Mouse (Mus musculus): ENCODE measurements around the gene Fam151b. TPM values are rescaled to one million over a fixed set of nuclear protein-coding genes. Genes with fewer than 3 reads are reported as not detected.
A peak's percentile ranks its signal among the peaks of the same experiment; 100 is the strongest.

Fam151b gene
- polyA plus RNA-seq, 1 experiment: 0.57 TPM

GRCm38 (mm10) chr13:92427351-92427855 is 56.4 kb downstream of the Fam151b start:
- TF ChIP-seq USF1 (IDR thresholded peaks at IDR 0.05; ENCODE audit: low read depth) (no peak), CEBPB (IDR thresholded peaks at IDR 0.05; ENCODE audit: low read depth) (no peak), MAX (IDR thresholded peaks at IDR 0.05) (no peak), MYOD1 (IDR thresholded peaks at IDR 0.05; ENCODE audit: control insufficient read depth, insufficient read length, low read depth) (no peak), CTCF (IDR thresholded peaks at IDR 0.05; ENCODE audit: control insufficient read depth, insufficient read depth, insufficient read length) (no peak), FOSL1 (IDR thresholded peaks at IDR 0.05; ENCODE audit: insufficient read depth, low read length, poor library complexity, severe bottlenecking) (no peak), MYOG (IDR thresholded peaks at IDR 0.05; ENCODE audit: control insufficient read depth, extremely low read depth, insufficient read length) (no peak)
- no peaks in the 10 kb centered on the region for H3K79me3 ChIP-seq (ENCODE audit: low read depth)
- peaks cover 37% of the 10 kb centered on the region for H3K27me3 ChIP-seq (ENCODE audit: control insufficient read depth, insufficient read depth, insufficient read length)
- no peak overlapping the region for H3K4me3 ChIP-seq (ENCODE audit: insufficient read depth, poor library complexity, severe bottlenecking)
- H3K79me2 ChIP-seq (ENCODE audit: control insufficient read depth, insufficient read depth): no peaks in the 10 kb centered on the region
- no peak overlapping the region for H3ac ChIP-seq (ENCODE audit: control insufficient read depth, insufficient read length, low read depth)
- H3K36me3 ChIP-seq (ENCODE audit: control insufficient read depth, insufficient read depth): no peaks in the 10 kb centered on the region

- H3K79me3 ChIP-seq (ENCODE audit: low read depth): no peaks in the 10 kb centered on the region
- H3K4me3 ChIP-seq (ENCODE audit: insufficient read depth, poor library complexity, severe bottlenecking): no peak overlapping the region
- H3K27me3 ChIP-seq (ENCODE audit: control insufficient read depth, insufficient read depth, insufficient read length): peaks cover 37% of the 10 kb centered on the region
- no peaks in the 10 kb centered on the region for H3K36me3 ChIP-seq (ENCODE audit: control insufficient read depth, insufficient read depth)
- no peak overlapping the region for H3ac ChIP-seq (ENCODE audit: control insufficient read depth, insufficient read length, low read depth)
- TF ChIP-seq FOSL1 (IDR thresholded peaks at IDR 0.05; ENCODE audit: insufficient read depth, low read length, poor library complexity, severe bottlenecking) (no peak), USF1 (IDR thresholded peaks at IDR 0.05; ENCODE audit: low read depth) (no peak), MYOG (IDR thresholded peaks at IDR 0.05; ENCODE audit: control insufficient read depth, extremely low read depth, insufficient read length) (no peak), CEBPB (IDR thresholded peaks at IDR 0.05; ENCODE audit: low read depth) (no peak), CTCF (IDR thresholded peaks at IDR 0.05; ENCODE audit: control insufficient read depth, insufficient read depth, insufficient read length) (no peak), MYOD1 (IDR thresholded peaks at IDR 0.05; ENCODE audit: control insufficient read depth, insufficient read length, low read depth) (no peak), MAX (IDR thresholded peaks at IDR 0.05) (no peak)
- no peaks in the 10 kb centered on the region for H3K79me2 ChIP-seq (ENCODE audit: control insufficient read depth, insufficient read depth)
These were observed 57.3 kb downstream of the Fam151b start for GRCm38 (mm10) chr13:92426294-92427051.

DNA sequence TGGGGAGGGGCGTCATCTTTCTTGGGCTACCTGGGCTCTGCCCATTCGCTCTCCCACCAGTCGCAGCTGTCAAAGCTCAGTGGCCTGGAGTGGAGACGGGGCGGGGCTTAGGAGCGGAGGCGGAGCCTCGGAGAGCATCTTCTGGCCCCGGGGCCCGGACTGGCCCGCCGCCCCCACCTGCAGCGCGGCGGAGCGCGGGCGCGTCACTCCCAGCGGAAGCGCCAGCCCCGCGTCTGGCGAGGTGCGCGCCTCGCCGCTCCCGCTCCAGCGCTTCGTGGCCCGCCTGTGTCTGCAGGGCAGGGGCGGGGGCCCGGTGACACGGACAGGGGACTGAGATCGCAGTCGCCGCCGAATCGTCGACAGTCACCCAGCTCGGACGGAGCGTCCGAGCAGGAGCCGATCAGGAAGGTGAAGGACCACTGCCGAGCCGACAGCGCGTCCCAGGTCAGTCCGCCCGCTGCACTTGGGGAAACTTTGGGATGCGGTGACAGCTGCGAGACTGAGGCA is 58.0 kb downstream of the Fam151b start, which contains the start of gene Ankrd34b:
Gene Ankrd34b (plus strand): TSS at position 139 of the 507 bp plus-strand sequence.
- H3K27me3 ChIP-seq (ENCODE audit: control insufficient read depth, insufficient read depth, insufficient read length): peaks cover 37% of the 10 kb centered on the region
- no peaks in the 10 kb centered on the region for H3K79me3 ChIP-seq (ENCODE audit: low read depth)
- H3ac ChIP-seq (ENCODE audit: control insufficient read depth, insufficient read length, low read depth): no peak within 1 kb of the TSS
- no peaks in the 10 kb centered on the region for H3K79me2 ChIP-seq (ENCODE audit: control insufficient read depth, insufficient read depth)
- H3K4me3 ChIP-seq (ENCODE audit: insufficient read depth, poor library complexity, severe bottlenecking): no peak within 1 kb of the TSS
- H3K36me3 ChIP-seq (ENCODE audit: control insufficient read depth, insufficient read depth): no peaks in the 10 kb centered on the region
- TF ChIP-seq MYOG (IDR thresholded peaks at IDR 0.05; ENCODE audit: control insufficient read depth, extremely low read depth, insufficient read length) (no peak), FOSL1 (IDR thresholded peaks at IDR 0.05; ENCODE audit: insufficient read depth, low read length, poor library complexity, severe bottlenecking) (no peak), USF1 (IDR thresholded peaks at IDR 0.05; ENCODE audit: low read depth) (no peak), CTCF (IDR thresholded peaks at IDR 0.05; ENCODE audit: control insufficient read depth, insufficient read depth, insufficient read length) (no peak)

DNA sequence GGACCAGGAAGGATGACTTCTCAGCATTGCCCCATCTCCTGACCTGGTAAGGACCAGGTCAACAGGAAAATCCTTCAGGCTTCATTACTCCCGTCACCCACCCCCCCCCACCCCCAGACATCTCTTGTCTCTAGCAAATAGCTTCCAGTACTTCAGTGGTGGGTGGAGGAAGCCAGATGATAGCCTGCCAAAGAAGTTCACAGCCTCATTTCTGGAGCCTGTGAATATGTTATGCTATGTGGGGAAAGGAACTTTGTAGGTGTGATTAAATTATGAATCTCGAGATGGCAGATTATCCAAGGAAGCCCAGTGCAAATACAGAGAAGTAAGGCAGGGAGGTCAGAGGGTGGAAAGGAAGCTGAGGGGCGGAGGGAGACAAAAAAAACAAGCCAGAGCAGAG is 60.1 kb downstream of the Fam151b start:
- peaks cover 40% of the 10 kb centered on the region for H3K27me3 ChIP-seq (ENCODE audit: control insufficient read depth, insufficient read depth, insufficient read length)
- no peaks in the 10 kb centered on the region for H3K79me3 ChIP-seq (ENCODE audit: low read depth)
- no peak overlapping the region for H3K4me3 ChIP-seq (ENCODE audit: insufficient read depth, poor library complexity, severe bottlenecking)
- no peaks in the 10 kb centered on the region for H3K79me2 ChIP-seq (ENCODE audit: control insufficient read depth, insufficient read depth)
- H3ac ChIP-seq (ENCODE audit: control insufficient read depth, insufficient read length, low read depth): no peak overlapping the region
- H3K36me3 ChIP-seq (ENCODE audit: control insufficient read depth, insufficient read depth): no peaks in the 10 kb centered on the region
- no peak for TF ChIP-seq FOSL1 (IDR thresholded peaks at IDR 0.05; ENCODE audit: insufficient read depth, low read length, poor library complexity, severe bottlenecking)
- TF ChIP-seq MYOD1 (IDR thresholded peaks at IDR 0.05; ENCODE audit: control insufficient read depth, insufficient read length, low read depth): no peak
- TF ChIP-seq MYOG (IDR thresholded peaks at IDR 0.05; ENCODE audit: control insufficient read depth, extremely low read depth, insufficient read length): no peak
- TF ChIP-seq CTCF (IDR thresholded peaks at IDR 0.05; ENCODE audit: control insufficient read depth, insufficient read depth, insufficient read length): no peak
- no peak for TF ChIP-seq USF1 (IDR thresholded peaks at IDR 0.05; ENCODE audit: low read depth)
- no peak for TF ChIP-seq CEBPB (IDR thresholded peaks at IDR 0.05; ENCODE audit: low read depth)

DNA sequence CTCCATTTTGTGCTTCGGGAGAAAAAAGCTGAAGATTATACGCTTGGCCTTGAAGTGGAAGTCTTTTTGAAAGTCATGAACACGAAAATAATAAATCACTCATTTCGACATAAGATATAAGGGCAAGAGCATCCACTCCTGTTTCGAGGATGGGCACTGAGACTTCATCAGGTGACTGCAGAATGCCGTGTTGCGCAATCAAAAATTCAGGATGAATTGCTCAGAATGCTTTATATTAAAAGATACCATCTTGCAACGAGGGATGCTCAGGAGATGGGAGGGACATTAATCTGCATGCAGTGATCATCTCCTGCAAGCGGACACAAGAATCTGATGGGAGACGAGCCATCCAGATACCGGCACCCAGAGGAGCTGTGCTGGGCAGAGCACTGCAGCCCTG is 64.2 kb downstream of the Fam151b start:
- H3K79me2 ChIP-seq (ENCODE audit: control insufficient read depth, insufficient read depth): no peaks in the 10 kb centered on the region
- no peak overlapping the region for H3K4me3 ChIP-seq (ENCODE audit: insufficient read depth, poor library complexity, severe bottlenecking)
- H3K27me3 ChIP-seq (ENCODE audit: control insufficient read depth, insufficient read depth, insufficient read length): peaks cover 13% of the 10 kb centered on the region
- H3ac ChIP-seq (ENCODE audit: control insufficient read depth, insufficient read length, low read depth): no peak overlapping the region
- no peaks in the 10 kb centered on the region for H3K36me3 ChIP-seq (ENCODE audit: control insufficient read depth, insufficient read depth)
- TF ChIP-seq USF1 (IDR thresholded peaks at IDR 0.05; ENCODE audit: low read depth) (no peak), CEBPB (IDR thresholded peaks at IDR 0.05; ENCODE audit: low read depth) (peak; percentile 63), FOSL1 (IDR thresholded peaks at IDR 0.05; ENCODE audit: insufficient read depth, low read length, poor library complexity, severe bottlenecking) (no peak), MYOG (IDR thresholded peaks at IDR 0.05; ENCODE audit: control insufficient read depth, extremely low read depth, insufficient read length) (no peak), MYOD1 (IDR thresholded peaks at IDR 0.05; ENCODE audit: control insufficient read depth, insufficient read length, low read depth) (no peak), CTCF (IDR thresholded peaks at IDR 0.05; ENCODE audit: control insufficient read depth, insufficient read depth, insufficient read length) (no peak)
- no peaks in the 10 kb centered on the region for H3K79me3 ChIP-seq (ENCODE audit: low read depth)

Measured in C2C12 (cell line).